Mouse (Mus musculus) forebrain, embryonic 12.5 days (tissue): ENCODE data around the gene Srgap3. TPM values are rescaled to one million over a fixed set of nuclear protein-coding genes. Genes with fewer than 3 reads are reported as not detected.

Experiments used
- ATAC-seq: fragments of 200-750 bp; cut with Nextera tagmentation; 2 replicates; pipeline ENCODE4 v1.8.0; 2017; ENCODE audit warnings: moderate TSS enrichment; ENCODE audit not compliant: low FRiP score
- H3K27ac ChIP-seq: fragments of 300-500 bp; sonication (generic); 2 replicates; pipeline ENCODE4 v1.5.1; 2016; ENCODE audit warnings: mild to moderate bottlenecking
- H3K27me3 ChIP-seq: fragments of 300-500 bp; sonication (generic); 2 replicates; pipeline ENCODE4 v1.6.1; 2016; ENCODE audit warnings: mild to moderate bottlenecking
- H3K36me3 ChIP-seq: fragments of 300-500 bp; sonication (generic); replicated peaks from 2 replicates; pipeline ENCODE4 v1.6.1; 2016; ENCODE audit warnings: mild to moderate bottlenecking
- H3K4me1 ChIP-seq: fragments of 300-500 bp; sonication (generic); 2 replicates; pipeline ENCODE4 v1.6.1; 2016
- H3K4me2 ChIP-seq: fragments of 300-500 bp; sonication (generic); 2 replicates; pipeline ENCODE4 v1.6.1; 2016; ENCODE audit warnings: mild to moderate bottlenecking, moderate library complexity
- H3K4me3 ChIP-seq: fragments of 300-500 bp; sonication (generic); replicated peaks from 2 replicates; pipeline ENCODE4 v1.5.1; 2016; ENCODE audit warnings: mild to moderate bottlenecking
- H3K9ac ChIP-seq: fragments of 300-500 bp; sonication (generic); 2 replicates; pipeline ENCODE4 v1.6.1; 2016; ENCODE audit warnings: mild to moderate bottlenecking
- H3K9me3 ChIP-seq: fragments of 300-500 bp; sonication (generic); 2 replicates; pipeline ENCODE4 v1.6.1; 2016
- WGBS: fragments of 180-500 bp; shearing (Covaris S2); methylation state at CpG from one replicate; pipeline ENCODE4 v1.1.7; 2016; 5-methylcytosine and 5-hydroxymethylcytosine counted together
- polyA plus RNA-seq: library from polyadenylated mRNA; unstranded; fragments of >200 nt; fragmentation: Nextera tagmentation; extraction: Ambion mirVana; gene quantifications from 2 replicates; pipeline ENCODE4 v1.2.1, GENCODE M21; 2016

The Srgap3 gene
- polyA plus RNA-seq, 1 experiment from 2014 or later = 39.9 TPM

GRCm38 (mm10) chr6:112742297-112742696 lies 204.8 kb downstream of the Srgap3 start:
- 91% methylated on average over 2 of the region's 2 CpGs for WGBS
- Histone ChIP-seq H3K9ac (no peak overlapping the region), H3K9me3 (no peaks in the 10 kb centered on the region), H3K4me1 (no peaks in the 10 kb centered on the region), H3K36me3 (peaks cover 96% of the 10 kb centered on the region), H3K4me3 (no peak overlapping the region), H3K27me3 (no peaks in the 10 kb centered on the region), H3K4me2 (no peak overlapping the region), H3K27ac (no peak overlapping the region)
- ATAC-seq = no peak

- no peak overlapping the region for H3K9ac ChIP-seq
- H3K36me3 ChIP-seq = peaks cover 94% of the 10 kb centered on the region
- no peak overlapping the region for H3K4me3 ChIP-seq
- H3K27ac ChIP-seq = no peak overlapping the region
- H3K9me3 ChIP-seq = no peaks in the 10 kb centered on the region
- H3K4me2 ChIP-seq = no peak overlapping the region
- 93% methylated on average over 5 of the region's 5 CpGs for WGBS
- H3K4me1 ChIP-seq = no peaks in the 10 kb centered on the region
- no peaks in the 10 kb centered on the region for H3K27me3 ChIP-seq
- ATAC-seq = no peak
Observed at GRCm38 (mm10) chr6:112741766-112742165, 205.3 kb downstream of the Srgap3 start.

GRCm38 (mm10) chr6:112739635-112740034 lies 207.4 kb downstream of the Srgap3 start:
- Histone ChIP-seq H3K9me3 (no peaks in the 10 kb centered on the region), H3K27me3 (no peaks in the 10 kb centered on the region), H3K4me2 (no peak overlapping the region), H3K36me3 (peaks cover 94% of the 10 kb centered on the region), H3K4me1 (no peaks in the 10 kb centered on the region; the same call in 1 of the 2 replicates), H3K4me3 (no peak overlapping the region), H3K9ac (no peak overlapping the region), H3K27ac (no peak overlapping the region)
- WGBS = 97% methylated on average over 3 of the region's 3 CpGs
- ATAC-seq = no peak

GRCm38 (mm10) chr6:112738924-112739323 lies 208.1 kb downstream of the Srgap3 start:
- Histone ChIP-seq H3K4me2 (no peak overlapping the region), H3K36me3 (peaks cover 93% of the 10 kb centered on the region), H3K4me3 (no peak overlapping the region), H3K27me3 (no peaks in the 10 kb centered on the region), H3K9me3 (no peaks in the 10 kb centered on the region), H3K9ac (no peak overlapping the region), H3K4me1 (no peaks in the 10 kb centered on the region; the same call in 1 of the 2 replicates), H3K27ac (no peak overlapping the region)
- ATAC-seq = no peak
- WGBS = 92% methylated on average over 6 of the region's 6 CpGs

- Histone ChIP-seq H3K9me3 (0 out of 2 replicates have a peak, but pooled peaks cover under 1% of the 10 kb centered on the region), H3K27ac (no peak overlapping the region), H3K9ac (no peak overlapping the region), H3K4me1 (no peaks in the 10 kb centered on the region; the same call in 1 of the 2 replicates), H3K4me3 (no peak overlapping the region), H3K27me3 (no peaks in the 10 kb centered on the region), H3K4me2 (no peak overlapping the region), H3K36me3 (peaks cover 93% of the 10 kb centered on the region)
- 92% methylated on average over 3 of the region's 3 CpGs for WGBS
- ATAC-seq = no peak
Observed at GRCm38 (mm10) chr6:112736471-112736870, 210.6 kb downstream of the Srgap3 start.

GRCm38 (mm10) chr6:112735054-112735453 lies 212.0 kb downstream of the Srgap3 start:
- Histone ChIP-seq H3K27ac (no peak overlapping the region), H3K4me3 (no peak overlapping the region), H3K36me3 (peaks cover 93% of the 10 kb centered on the region), H3K4me2 (no peak overlapping the region), H3K9me3 (0 out of 2 replicates have a peak, but pooled peaks cover 3% of the 10 kb centered on the region), H3K4me1 (peaks cover 1% of the 10 kb centered on the region; the same call in 1 of the 2 replicates), H3K27me3 (no peaks in the 10 kb centered on the region), H3K9ac (no peak overlapping the region)
- 75% methylated on average over 2 of the region's 2 CpGs for WGBS
- no peak for ATAC-seq

DNA sequence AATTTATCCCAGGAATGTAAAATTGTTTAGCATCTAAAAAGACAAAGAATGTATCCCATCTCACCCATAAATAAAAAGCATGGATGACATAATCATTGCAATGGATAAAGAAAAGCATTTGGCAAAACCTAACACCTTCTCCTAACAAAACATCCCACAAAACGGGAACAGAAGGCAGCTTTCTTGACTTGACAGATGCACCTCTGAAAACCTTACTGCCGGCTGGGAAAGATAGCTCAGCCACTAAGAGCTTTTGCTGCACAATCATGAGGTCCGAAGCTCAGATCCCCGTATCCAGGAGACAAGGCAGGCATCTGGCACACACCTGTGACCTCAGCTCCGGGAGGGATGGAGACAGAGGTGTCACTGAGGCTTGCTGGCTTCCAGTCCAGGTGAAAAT lies 213.1 kb downstream of the Srgap3 start:
- Histone ChIP-seq H3K36me3 (peaks cover 90% of the 10 kb centered on the region), H3K9me3 (0 out of 2 replicates have a peak, but pooled peaks cover 3% of the 10 kb centered on the region), H3K4me1 (peaks cover 13% of the 10 kb centered on the region), H3K4me3 (no peak overlapping the region), H3K27me3 (no peaks in the 10 kb centered on the region), H3K27ac (no peak overlapping the region), H3K9ac (no peak overlapping the region), H3K4me2 (no peak overlapping the region)
- 85% methylated on average over 5 of the region's 5 CpGs for WGBS
- no peak for ATAC-seq

DNA sequence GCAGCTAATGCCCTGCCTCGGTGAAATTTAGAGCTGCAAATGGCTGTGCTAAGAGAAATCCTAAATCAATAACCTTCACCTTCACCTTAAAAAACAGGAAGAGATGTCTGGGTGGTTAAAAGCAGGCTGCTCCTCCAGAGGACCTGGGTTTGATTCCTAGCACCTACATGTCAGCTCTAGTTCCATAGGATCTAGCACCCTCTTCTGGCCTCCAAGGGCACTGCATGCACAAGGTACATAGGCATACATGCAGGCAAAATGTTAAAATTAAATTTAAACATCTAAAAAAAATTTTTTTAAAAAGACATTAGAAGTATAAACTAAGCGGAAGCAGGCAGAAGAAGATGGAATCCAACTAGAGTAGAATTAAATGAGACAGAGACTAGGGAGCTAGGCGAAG lies 214.6 kb downstream of the Srgap3 start:
- H3K9ac ChIP-seq = no peak overlapping the region
- H3K4me3 ChIP-seq = no peak overlapping the region
- H3K4me2 ChIP-seq = no peak overlapping the region
- H3K4me1 ChIP-seq = peaks cover 22% of the 10 kb centered on the region
- H3K9me3 ChIP-seq = 0 out of 2 replicates have a peak, but pooled peaks cover 3% of the 10 kb centered on the region
- H3K36me3 ChIP-seq = peaks cover 84% of the 10 kb centered on the region
- no peak for ATAC-seq
- no peak overlapping the region for H3K27ac ChIP-seq
- WGBS = 94% methylated on average over 3 of the region's 3 CpGs
- H3K27me3 ChIP-seq = no peaks in the 10 kb centered on the region

- peaks cover 87% of the 10 kb centered on the region for H3K36me3 ChIP-seq
Observed at GRCm38 (mm10) chr6:112731386-112731785, 215.7 kb downstream of the Srgap3 start.

GRCm38 (mm10) chr6:112728760-112729422 lies 218.2 kb downstream of the Srgap3 start:
- Histone ChIP-seq H3K9ac (peak overlapping the region; percentile 18; the same call in 1 of the 2 replicates), H3K4me2 (peak overlapping the region; percentile 41), H3K27me3 (no peaks in the 10 kb centered on the region), H3K4me3 (peak overlapping the region; percentile 19), H3K4me1 (peaks cover 22% of the 10 kb centered on the region), H3K36me3 (peaks cover 87% of the 10 kb centered on the region), H3K27ac (peak overlapping the region; percentile 76), H3K9me3 (0 out of 2 replicates have a peak, but pooled peaks cover 3% of the 10 kb centered on the region)
- ATAC-seq = peak; percentile 87
- WGBS = 1% methylated on average over 17 of the region's 17 CpGs

More at GRCm38 (mm10) chr6:112731386-112731785, 215.7 kb downstream of the Srgap3 start:
- WGBS = 94% methylated on average over 10 of the region's 10 CpGs
- Histone ChIP-seq H3K9ac (no peak overlapping the region), H3K4me2 (no peak overlapping the region), H3K9me3 (0 out of 2 replicates have a peak, but pooled peaks cover 3% of the 10 kb centered on the region), H3K4me3 (no peak overlapping the region), H3K27ac (no peak overlapping the region), H3K4me1 (peaks cover 22% of the 10 kb centered on the region), H3K27me3 (no peaks in the 10 kb centered on the region)
- ATAC-seq = no peak

DNA sequence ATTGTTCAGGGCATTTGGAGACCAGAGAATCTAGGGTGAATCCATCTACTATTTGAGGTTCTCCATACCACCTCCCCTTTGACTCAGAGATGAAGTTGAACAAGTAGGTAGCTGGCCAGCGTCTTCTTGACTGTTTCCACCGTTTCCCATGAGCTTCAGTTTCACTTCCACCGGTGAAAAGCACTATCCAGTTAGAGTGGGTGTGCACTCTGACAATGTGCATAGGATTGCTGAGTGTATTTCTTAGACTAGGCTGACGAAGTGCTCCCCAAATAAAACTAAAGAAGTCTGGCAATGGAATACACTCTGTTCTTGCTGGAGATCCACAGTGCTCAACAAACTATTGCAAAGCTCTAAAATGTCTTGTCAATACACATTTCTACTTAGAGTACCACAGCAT lies 221.6 kb downstream of the Srgap3 start:
- H3K27ac ChIP-seq = no peak overlapping the region
- peaks cover 22% of the 10 kb centered on the region for H3K4me1 ChIP-seq
- H3K36me3 ChIP-seq = peaks cover 81% of the 10 kb centered on the region
- no peaks in the 10 kb centered on the region for H3K27me3 ChIP-seq
- no peak overlapping the region for H3K4me3 ChIP-seq
- H3K4me2 ChIP-seq = no peak overlapping the region
- H3K9ac ChIP-seq = no peak overlapping the region
- ATAC-seq = no peak
- WGBS = 92% methylated on average over 4 of the region's 4 CpGs
- H3K9me3 ChIP-seq = no peaks in the 10 kb centered on the region

- no peak for ATAC-seq
- peaks cover 50% of the 10 kb centered on the region for H3K36me3 ChIP-seq
- 94% methylated on average over 5 of the region's 5 CpGs for WGBS
Observed at GRCm38 (mm10) chr6:112720409-112721080, 226.5 kb downstream of the Srgap3 start.

More at GRCm38 (mm10) chr6:112720409-112721080, 226.5 kb downstream of the Srgap3 start:
- Histone ChIP-seq H3K4me2 (no peak overlapping the region), H3K4me1 (no peaks in the 10 kb centered on the region), H3K9me3 (no peaks in the 10 kb centered on the region), H3K27me3 (no peaks in the 10 kb centered on the region), H3K4me3 (no peak overlapping the region), H3K9ac (no peak overlapping the region), H3K27ac (no peak overlapping the region)
